Mouse (Mus musculus): Measurements from ENCODE around the gene Mier1. TPM values are rescaled to one million over a fixed set of nuclear protein-coding genes. Genes with fewer than 3 reads are reported as not detected.

Gene Mier1
- total RNA-seq, 2 experiments from 2014 or later: 32.5 to 34.6 TPM

Other genes with a start within 250 kb of the Mier1 start
- not detected for gene Tctex1d1, start 135.8 kb upstream of the Mier1 start, total RNA-seq (2021)
- not detected for gene Insl5, start 87.5 kb upstream of the Mier1 start, total RNA-seq (2021)
- gene Wdr78, start 165 bp downstream of the Mier1 start, total RNA-seq (2021): 1 to 10 TPM; 1.1 to 1.5 TPM
- gene Slc35d1, start 100.8 kb downstream of the Mier1 start, total RNA-seq (2021): 10 to 100 TPM in 1 of 2 experiments, 1 to 10 TPM in 1; 6.0 to 10.1 TPM
- not detected for gene 4921539E11Rik, start 176.5 kb downstream of the Mier1 start, total RNA-seq (2021)
- 10 to 100 TPM; 27.9 to 36.5 TPM for gene Oma1, start 199.4 kb downstream of the Mier1 start, total RNA-seq (2021)